Comparison of ENCODE assay signal across 21 mouse cellular contexts in genomic region chr12:86761036-86761435, GRCm38 (mm10). TPM values are rescaled to one million over a fixed set of nuclear protein-coding genes. Genes with fewer than 3 reads are reported as not detected.
"Had no signal": no experiment of that assay in that cellular context is flagged by ENCODE, and none has a peak within 500 bp of the region (broad histone marks: within the 10 kb centered on the region; RNA-seq: fewer than 3 reads in every experiment).

No protein-coding gene starts in this region.

- ATAC-seq: midbrain, embryonic 16.5 days had no signal

- H3K4me3 ChIP-seq: midbrain, embryonic 10.5 days; myocyte; neural tube, embryonic 13.5 days; neural tube, embryonic 15.5 days; stomach, embryonic 15.5 days had no signal

- H3K9me3 ChIP-seq: midbrain, embryonic 10.5 days; neural tube, embryonic 15.5 days; stomach, embryonic 15.5 days had no signal

- H3K27ac ChIP-seq: liver, embryonic 14.5 days; midbrain, embryonic 10.5 days; neural tube, embryonic 13.5 days; neural tube, embryonic 15.5 days; stomach, embryonic 15.5 days; stomach, postnatal 0 days had no signal

- H3K4me2 ChIP-seq: lung, embryonic 14.5 days; neural tube, embryonic 13.5 days; neural tube, embryonic 15.5 days; stomach, embryonic 15.5 days had no signal

- H3K27me3 ChIP-seq: neural tube, embryonic 13.5 days; neural tube, embryonic 15.5 days; stomach, embryonic 15.5 days had no signal

- H3K36me3 ChIP-seq: midbrain, embryonic 10.5 days; neural tube, embryonic 13.5 days; neural tube, embryonic 15.5 days; stomach, embryonic 15.5 days had no signal

- DNase-seq: lung, adult 18-20 months; lung, embryonic 14.5 days; lung, postnatal 10 days; lung, postnatal 4 days; midbrain, embryonic 14.5 days; right cerebral cortex, postnatal 14 days; thymus, adult 2 months; thymus, postnatal 14 days; thymus, postnatal 36 days had no signal

- H3K4me1 ChIP-seq: midbrain, embryonic 10.5 days; neural tube, embryonic 13.5 days; neural tube, embryonic 15.5 days; stomach, embryonic 15.5 days had no signal

- H3K9ac ChIP-seq: liver, embryonic 14.5 days; lung, embryonic 14.5 days; neural tube, embryonic 13.5 days; neural tube, embryonic 15.5 days; stomach, embryonic 15.5 days had no signal

RNA-seq across cellular contexts. Expression of gene Lrrc74a, which starts 26.9 kb away (rescaled TPM):
- polyA plus RNA-seq: liver, embryonic 14.5 days; liver, embryonic 16.5 days; lung, embryonic 14.5 days; lung, embryonic 16.5 days; midbrain, embryonic 10.5 days; midbrain, embryonic 14.5 days; midbrain, embryonic 16.5 days; myocyte; neural tube, embryonic 11.5 days; neural tube, embryonic 13.5 days; neural tube, embryonic 15.5 days; spleen, adult 2 months; stomach, embryonic 15.5 days; stomach, postnatal 0 days had no signal
